Mouse (Mus musculus) fat pad, adult 2 months (tissue): ENCODE results near the gene Otc.
A peak's percentile ranks its signal among the peaks of the same experiment; 100 is the strongest.

ENCODE experiments used
- DNase-seq: peaks from one replicate; pipeline ENCODE4 v3.0.0-alpha.2; 2011; ENCODE audit warnings: low read depth, low spot score; ENCODE audit errors: extremely low read depth

The Otc gene

GRCm38 (mm10) chrX:10251852-10252504 lies at the start of gene Otc:
Gene Otc, plus strand, starts transcription at chrX:10252305.
- DNase-seq, result no peak

- DNase-seq, result no peak
Observed at GRCm38 (mm10) chrX:10205937-10206336, 46.2 kb upstream of the Otc start.

GRCm38 (mm10) chrX:10215972-10216371 lies 36.1 kb upstream of the Otc start:
- peak; percentile 7 for DNase-seq

GRCm38 (mm10) chrX:10216410-10216949 lies 35.6 kb upstream of the Otc start, which contains the start of gene Rpgr:
Gene Rpgr, minus strand, starts transcription at chrX:10216920.
- DNase-seq, result peak; percentile 14

- DNase-seq, result no peak
Observed at GRCm38 (mm10) chrX:10219281-10219680, 32.8 kb upstream of the Otc start.

GRCm38 (mm10) chrX:10233051-10233450 lies 19.1 kb upstream of the Otc start:
- no peak for DNase-seq

- DNase-seq, result no peak
Observed at GRCm38 (mm10) chrX:10234617-10235016, 17.5 kb upstream of the Otc start.

GRCm38 (mm10) chrX:10239515-10239914 lies 12.6 kb upstream of the Otc start:
- no peak for DNase-seq

GRCm38 (mm10) chrX:10243916-10244315 lies 8.2 kb upstream of the Otc start:
- no peak for DNase-seq

GRCm38 (mm10) chrX:10251357-10251756 lies 748 bp upstream of the Otc start:
- no peak for DNase-seq

- DNase-seq, result no peak
Observed at GRCm38 (mm10) chrX:10257774-10258173, 5.7 kb downstream of the Otc start.

- no peak for DNase-seq
Observed at GRCm38 (mm10) chrX:10258260-10258659, 6.2 kb downstream of the Otc start.

GRCm38 (mm10) chrX:10268308-10268707 lies 16.2 kb downstream of the Otc start:
- no peak for DNase-seq

- no peak for DNase-seq
Observed at GRCm38 (mm10) chrX:10268761-10269437, 16.8 kb downstream of the Otc start.

- no peak for DNase-seq
Observed at GRCm38 (mm10) chrX:10297341-10297740, 45.2 kb downstream of the Otc start.

- DNase-seq, result no peak
Observed at GRCm38 (mm10) chrX:10318176-10318575, 66.1 kb downstream of the Otc start.

GRCm38 (mm10) chrX:10330246-10330645 lies 78.1 kb downstream of the Otc start:
- no peak for DNase-seq

GRCm38 (mm10) chrX:10331749-10332148 lies 79.6 kb downstream of the Otc start:
- DNase-seq, result no peak

GRCm38 (mm10) chrX:10336816-10337215 lies 84.7 kb downstream of the Otc start:
- DNase-seq, result no peak

GRCm38 (mm10) chrX:10355867-10356266 lies 103.8 kb downstream of the Otc start:
- no peak for DNase-seq
